Mouse (Mus musculus): ENCODE results near the gene 1700011M02Rik. TPM values are rescaled to one million over a fixed set of nuclear protein-coding genes. Genes with fewer than 3 reads are reported as not detected.
"Not testable (repeated sequence)": the region's sequence is repeated elsewhere in the genome, so short reads cannot be mapped to it uniquely, and the experiment has no call there.

Gene 1700011M02Rik
- polyA plus RNA-seq, 1 experiment from 2014 or later: not detected

- WGBS: 90% methylated on average over 11 of the region's 11 CpGs
- not testable (repeated sequence) for H3K27me3 ChIP-seq (ENCODE audit: control insufficient read depth, insufficient read depth, low read length); H3K4me1 ChIP-seq (replicated peaks; ENCODE audit: control insufficient read depth, insufficient read depth, low read length); H3K4me3 ChIP-seq (replicated peaks; ENCODE audit: low read length); H3K4me2 ChIP-seq (replicated peaks); H3K9ac ChIP-seq; H3K9me3 ChIP-seq (ENCODE audit: control insufficient read depth, low read length); DNase-seq (ENCODE audit: low spot score); H3K36me3 ChIP-seq (replicated peaks; ENCODE audit: control insufficient read depth, insufficient read depth); ATAC-seq (ENCODE audit: low FRiP score); H3K27ac ChIP-seq
Measured at GRCm38 (mm10) chrX:102950136-102950535, 41.4 kb downstream of the 1700011M02Rik start.

- Histone ChIP-seq H3K4me2 (replicated peaks) (no peak overlapping the region), H3K9ac (no peak overlapping the region), H3K27ac (no peak overlapping the region), H3K4me1 (replicated peaks; ENCODE audit: control insufficient read depth, insufficient read depth, low read length) (no peaks in the 10 kb centered on the region), H3K4me3 (replicated peaks; ENCODE audit: low read length) (no peak overlapping the region), H3K27me3 (ENCODE audit: control insufficient read depth, insufficient read depth, low read length) (peaks cover 6% of the 10 kb centered on the region; the same call in 1 of the 2 replicates), H3K9me3 (ENCODE audit: control insufficient read depth, low read length) (no peaks in the 10 kb centered on the region), H3K36me3 (replicated peaks; ENCODE audit: control insufficient read depth, insufficient read depth) (no peaks in the 10 kb centered on the region)
- ATAC-seq (ENCODE audit: low FRiP score) (no peak), DNase-seq (ENCODE audit: low spot score) (peak; percentile 63)
- WGBS: 44% methylated on average over 4 of the region's 4 CpGs
Measured at GRCm38 (mm10) chrX:102958917-102959316, 50.2 kb downstream of the 1700011M02Rik start.

Other genes with a start within 250 kb of the 1700011M02Rik start
- gene Gm3880, start 221.9 kb upstream of the 1700011M02Rik start, polyA plus RNA-seq (2014; fragmentation: Nextera tagmentation; extraction: Ambion mirVana): not detected in 2 replicates
- not detected in 2 replicates for gene Gm9112, start 201.3 kb upstream of the 1700011M02Rik start, polyA plus RNA-seq (2014; fragmentation: Nextera tagmentation; extraction: Ambion mirVana)
- not detected in 2 replicates for gene Dmrtc1b, start 201.0 kb upstream of the 1700011M02Rik start, polyA plus RNA-seq (2014; fragmentation: Nextera tagmentation; extraction: Ambion mirVana)
- not detected in 2 replicates for gene Dmrtc1c1, start 105.9 kb upstream of the 1700011M02Rik start, polyA plus RNA-seq (2014; fragmentation: Nextera tagmentation; extraction: Ambion mirVana)
- not detected in 2 replicates for gene Dmrtc1c2, start 54.3 kb upstream of the 1700011M02Rik start, polyA plus RNA-seq (2014; fragmentation: Nextera tagmentation; extraction: Ambion mirVana)
- gene 1700031F05Rik, start 40.9 kb upstream of the 1700011M02Rik start, polyA plus RNA-seq (2014; fragmentation: Nextera tagmentation; extraction: Ambion mirVana): not detected in 2 replicates
- gene Dmrtc1a, start 218 bp upstream of the 1700011M02Rik start, polyA plus RNA-seq (2014; fragmentation: Nextera tagmentation; extraction: Ambion mirVana): 1.4 and 2.4 TPM in 2 replicates
- not detected in 2 replicates for gene 1700018G05Rik, start 19.5 kb downstream of the 1700011M02Rik start, polyA plus RNA-seq (2014; fragmentation: Nextera tagmentation; extraction: Ambion mirVana)